10 mouse cellular contexts compared by ENCODE assay signal in the genomic region with DNA sequence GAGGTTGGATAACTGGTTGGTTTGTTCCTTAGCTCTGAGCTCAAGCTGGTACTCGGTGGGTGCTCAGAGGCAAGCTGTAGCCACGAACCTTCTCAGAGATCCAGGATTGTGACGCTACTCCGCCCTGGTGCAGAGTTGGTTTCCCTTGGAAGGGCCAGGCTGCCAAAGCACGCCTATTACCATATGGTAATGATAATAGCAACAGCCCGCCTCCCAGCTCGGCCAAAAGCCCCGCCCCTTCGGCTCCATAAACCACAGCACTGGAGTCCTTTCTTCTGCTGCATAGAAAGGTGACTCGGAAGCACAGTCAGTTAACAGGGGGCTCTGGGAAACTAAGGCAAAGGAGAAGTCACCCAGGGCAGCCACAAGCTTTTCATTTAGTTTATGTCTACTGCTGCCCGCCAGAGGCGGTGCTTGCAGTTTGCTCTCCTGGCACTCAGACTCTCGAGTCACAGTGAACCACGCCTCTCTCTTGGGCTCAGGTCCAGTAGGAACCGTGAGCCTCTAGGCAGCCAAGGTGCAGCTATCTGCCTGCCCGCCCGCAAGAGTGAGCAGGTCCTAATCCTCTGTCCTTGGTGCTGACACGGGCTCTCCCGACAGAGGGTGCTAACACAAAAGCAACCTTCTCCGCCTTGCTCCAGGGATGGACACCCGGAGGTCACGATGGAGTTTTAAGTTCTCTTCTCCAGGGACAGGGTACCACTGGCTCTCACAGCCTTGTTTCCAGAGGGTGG. TPM values are rescaled to one million over a fixed set of nuclear protein-coding genes. Genes with fewer than 3 reads are reported as not detected.
DNase-seq lines count a peak whose midpoint lies in the region; ATAC-seq and TF ChIP-seq lines count a peak whose summit lies in the region.
"Had no signal": no experiment of that assay in that cellular context is flagged by ENCODE, and none has a peak within 500 bp of the region (broad histone marks: within the 10 kb centered on the region; RNA-seq: fewer than 3 reads in every experiment).

No protein-coding gene starts in this region.

- ATAC-seq in hindbrain, embryonic 13.5 days (ENCODE audit: low FRiP score), result no peak
- no peak for ATAC-seq in erythroblast, adult 5-6 weeks (replicated peaks; ENCODE audit: low FRiP score, poor library complexity, severe bottlenecking)

- peak; percentile 23; the same call in 1 of the 2 replicates for TF ChIP-seq CTCF in gastrocnemius, adult 2 months (IDR thresholded peaks at IDR 0.05)
- peak; percentile 5; the same call in 1 of the 2 replicates for TF ChIP-seq CTCF in liver, adult 2 months (IDR thresholded peaks at IDR 0.05; ENCODE audit: low read depth, low read length)

- H3K9me3 ChIP-seq in hindbrain, embryonic 13.5 days, result no peaks in the 10 kb centered on the region
- H3K9me3 ChIP-seq: embryonic facial prominence, embryonic 13.5 days had no signal

- H3K4me1 ChIP-seq in hindbrain, embryonic 13.5 days (replicated peaks), result peaks cover 41% of the 10 kb centered on the region
- H3K4me1 ChIP-seq in liver, adult 2 months (ENCODE audit: control insufficient read depth, insufficient read depth, low read length), result no peaks in the 10 kb centered on the region

- H3K27me3 ChIP-seq in hindbrain, embryonic 13.5 days, result peaks cover 73% of the 10 kb centered on the region
- H3K27me3 ChIP-seq in liver, adult 2 months (ENCODE audit: control insufficient read depth, insufficient read depth, low read length), result peaks cover 24% of the 10 kb centered on the region
- H3K27me3 ChIP-seq in myocyte (ENCODE audit: control insufficient read depth, insufficient read depth, insufficient read length), result peaks cover 38% of the 10 kb centered on the region

- peak overlapping the region; percentile 13; the same call in 1 of the 2 replicates for H3K4me2 ChIP-seq in hindbrain, embryonic 13.5 days
- no peak overlapping the region for H3K4me2 ChIP-seq in myocyte (ENCODE audit: low read depth)
- H3K4me2 ChIP-seq: embryonic facial prominence, embryonic 13.5 days had no signal

- intact Hi-C loops in gastrocnemius, adult 2 months (cut with DNase I), result no loop called here

- WGBS in hindbrain, embryonic 13.5 days, result 5% methylated on average over 22 of the region's 22 CpGs
- WGBS in liver, adult 2 months, result 9% methylated on average over 22 of the region's 22 CpGs

- TF ChIP-seq POLR2A in liver, adult 2 months (IDR thresholded peaks at IDR 0.05; ENCODE audit: extremely low read depth, insufficient read depth, low read length), result no peak
- no peak for TF ChIP-seq POLR2A in myocyte (IDR thresholded peaks at IDR 0.05; ENCODE audit: insufficient read length, low read depth)

- H3K9ac ChIP-seq in hindbrain, embryonic 13.5 days, result no peak overlapping the region
- H3K9ac ChIP-seq in liver, adult 2 months (ENCODE audit: low read depth, low read length), result no peak overlapping the region
- H3K9ac ChIP-seq: embryonic facial prominence, embryonic 13.5 days had no signal

- H3K27ac ChIP-seq in gastrocnemius, adult 2 months, result no peak overlapping the region
- no peak overlapping the region for H3K27ac ChIP-seq in hindbrain, embryonic 13.5 days
- H3K27ac ChIP-seq in liver, adult 2 months (replicated peaks; ENCODE audit: insufficient read depth, low read depth, low read length), result no peak overlapping the region
- H3K27ac ChIP-seq: embryonic facial prominence, embryonic 13.5 days had no signal

- no peak overlapping the region for H3K4me3 ChIP-seq in gastrocnemius, adult 2 months
- H3K4me3 ChIP-seq in hindbrain, embryonic 13.5 days, result no peak overlapping the region
- H3K4me3 ChIP-seq in liver, adult 2 months (ENCODE audit: insufficient read depth, low read depth, low read length), result no peak overlapping the region
- no peak overlapping the region for H3K4me3 ChIP-seq in myocyte
- H3K4me3 ChIP-seq: embryonic facial prominence, embryonic 13.5 days had no signal

- H3ac ChIP-seq in myocyte (ENCODE audit: control insufficient read depth, insufficient read length), result no peak overlapping the region

- no peak for DNase-seq in gastrocnemius, adult 2 months
- DNase-seq in gastrocnemius, postnatal 4 days (ENCODE audit: low spot score in 2 of 2), result no peak
- peak; percentile 93 for DNase-seq in ES-CJ7 (ENCODE audit: low read depth, low spot score)
- peak; percentile 88 to 90 for DNase-seq in cerebellum, postnatal 36 days
- peak; percentile 10 for DNase-seq in liver, adult 2 months (ENCODE audit: extremely low read depth, low read depth, low spot score)

- no peaks in the 10 kb centered on the region for H3K79me2 ChIP-seq in liver, adult 2 months (ENCODE audit: control insufficient read depth, insufficient read depth, low read length)
- no peaks in the 10 kb centered on the region for H3K79me2 ChIP-seq in myocyte (ENCODE audit: control insufficient read depth, insufficient read depth)

- no peaks in the 10 kb centered on the region for H3K36me3 ChIP-seq in hindbrain, embryonic 13.5 days
- no peaks in the 10 kb centered on the region for H3K36me3 ChIP-seq in liver, adult 2 months (ENCODE audit: control insufficient read depth, insufficient read depth, low read length)
- no peaks in the 10 kb centered on the region for H3K36me3 ChIP-seq in myocyte (ENCODE audit: control insufficient read depth, insufficient read depth)
- H3K36me3 ChIP-seq: embryonic facial prominence, embryonic 13.5 days had no signal

TF ChIP-seq in myocyte, 11 proteins besides CTCF, POLR2A, EP300 and RAD21:
- TF ChIP-seq TCF3 (IDR thresholded peaks at IDR 0.05; ENCODE audit: insufficient read length, low read depth), result no peak
- TF ChIP-seq POLR2AphosphoS2 (IDR thresholded peaks at IDR 0.05; ENCODE audit: insufficient read length, low read depth), result no peak
- TF ChIP-seq CEBPB (IDR thresholded peaks at IDR 0.05; ENCODE audit: insufficient read depth, poor library complexity, severe bottlenecking), result no peak
- TF ChIP-seq SRF (IDR thresholded peaks at IDR 0.05; ENCODE audit: control insufficient read depth, insufficient read length, low read depth), result no peak
- TF ChIP-seq USF1 (IDR thresholded peaks at IDR 0.05; ENCODE audit: low read depth), result no peak
- TF ChIP-seq REST (IDR thresholded peaks at IDR 0.05; ENCODE audit: insufficient read depth, insufficient read length), result peak; percentile 73

RNA-seq across cellular contexts. Expression of gene Igsf21, which starts 2.6 kb away (rescaled TPM):
- under 1 TPM in 1 of 2 experiments, not detected in 1; 0.22 TPM for total RNA-seq in gastrocnemius, adult 2 months (2021)
- under 1 TPM in 1 of 2 experiments, not detected in 1; 0.18 TPM for total RNA-seq in gastrocnemius, postnatal 4 days (2021)
- 45.4 and 46.4 TPM in 2 replicates for polyA plus RNA-seq in hindbrain, embryonic 13.5 days (2015; fragmentation: Nextera tagmentation; extraction: Ambion mirVana)
- total RNA-seq in liver, adult 2 months (2014; rRNA removed), result 0.13 TPM in 1 of 2 replicates, not detected in the other
- polyA plus RNA-seq in liver, adult 2 months (2012; rRNA removed), result 0.09 TPM in 1 of 2 replicates, not detected in the other
- polyA plus RNA-seq in myocyte (2012; fragmentation: generic; extraction: Trizol), result not detected
- not detected in 2 replicates for total RNA-seq in erythroblast, adult 5-6 weeks (2015; ENCODE audit: low replicate concordance)
- total RNA-seq in erythroblast, adult 5-6 weeks (2017; ENCODE audit: low replicate concordance), result not detected in 2 replicates
- polyA plus RNA-seq: C2C12 had no signal

Comparison
In these comparisons a context has a peak if more than half of its experiments do, and no peak if none do; other contexts are left out.
1. DNase-seq: peak in ES-CJ7 (single experiment), cerebellum, postnatal 36 days (2 of 2) and liver, adult 2 months (single experiment); none in gastrocnemius, adult 2 months (single experiment) and gastrocnemius, postnatal 4 days (0 of 2).